Mouse (Mus musculus) olfactory bulb, adult 2 months (tissue): ENCODE measurements around the gene Tmem51.

Experiments
- CTCF ChIP-seq: fragments of 200-500 bp; IDR thresholded peaks from 2 replicates; pipeline ENCODE4 v1.5.1; 2012; ENCODE audit warnings: low read depth, mild to moderate bottlenecking, low read length, moderate library complexity; ENCODE audit not compliant: insufficient read depth
- POLR2A ChIP-seq: fragments of 200-500 bp; IDR thresholded peaks from 2 replicates; pipeline ENCODE4 v1.6.1; 2012; ENCODE audit warnings: mild to moderate bottlenecking, low read depth, low read length, moderate library complexity; ENCODE audit not compliant: insufficient read depth

DNA sequence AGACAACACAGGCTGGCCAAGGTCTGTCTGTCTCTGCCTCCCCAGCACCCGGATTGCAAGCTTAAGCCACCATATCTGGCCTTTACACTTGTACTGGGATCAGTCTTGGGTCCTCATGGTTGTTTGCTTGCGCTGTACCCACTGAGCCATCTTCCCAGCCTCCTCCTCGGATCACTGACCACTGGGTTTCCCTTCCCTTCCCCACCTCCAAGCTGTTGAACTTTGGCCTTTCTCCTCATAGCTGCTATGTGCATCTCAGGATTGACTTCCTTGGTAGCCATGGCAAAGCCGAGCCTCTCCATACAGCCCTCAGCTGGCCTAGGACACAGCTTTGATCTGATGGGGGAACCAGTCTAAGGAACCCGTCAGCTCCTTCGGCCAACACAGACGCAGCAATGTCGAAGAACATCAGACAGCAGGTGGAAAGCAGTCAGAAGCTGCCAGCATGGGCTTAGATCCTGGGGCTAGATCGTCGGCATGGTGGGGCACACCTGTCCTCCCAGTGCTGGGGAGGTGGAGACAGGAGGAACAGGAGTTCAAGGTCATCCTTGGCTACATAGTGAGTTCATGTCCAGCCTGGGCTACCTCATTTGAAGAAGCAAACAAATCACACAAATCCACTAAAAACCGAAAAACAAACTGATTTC lies 19.4 kb downstream of the Tmem51 start:
- TF ChIP-seq CTCF: no peak
- no peak for TF ChIP-seq POLR2A
